In the genomic region with DNA sequence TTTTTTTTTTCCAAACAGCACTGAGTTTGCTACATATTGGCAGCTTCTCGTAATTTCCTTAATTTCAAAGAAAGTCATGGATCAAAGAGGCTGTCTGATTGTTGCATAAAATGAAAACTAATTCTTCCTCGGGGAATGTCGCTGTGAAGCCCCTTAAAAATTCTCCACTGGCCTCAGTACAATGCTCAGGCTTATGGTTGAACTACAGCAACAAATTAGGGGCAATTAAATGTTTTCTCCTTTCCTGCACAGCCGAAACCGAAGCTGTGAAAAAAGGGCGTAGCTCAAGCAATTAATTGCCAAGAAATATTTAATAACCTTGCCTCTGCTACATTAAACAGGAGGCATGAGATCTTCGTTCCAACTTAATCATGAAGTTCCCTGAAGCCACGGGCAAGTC, we compare ENCODE assay signal across 28 mouse cellular contexts.
DNase-seq lines count a peak whose midpoint lies in the region; ATAC-seq and TF ChIP-seq lines count a peak whose summit lies in the region.
"Had no signal": no experiment of that assay in that cellular context is flagged by ENCODE, and none has a peak within 500 bp of the region (broad histone marks: within the 10 kb centered on the region; RNA-seq: fewer than 3 reads in every experiment).

No protein-coding gene starts in this region.

- H3K36me3 ChIP-seq in embryonic facial prominence, embryonic 14.5 days (ENCODE audit: control insufficient read depth, insufficient read depth, low read length): no peaks in the 10 kb centered on the region
- no peaks in the 10 kb centered on the region for H3K36me3 ChIP-seq in embryonic facial prominence, embryonic 10.5 days (replicated peaks)
- H3K36me3 ChIP-seq: embryonic facial prominence, embryonic 13.5 days; kidney, embryonic 15.5 days; limb, embryonic 10.5 days; limb, embryonic 15.5 days; liver, embryonic 13.5 days; midbrain, embryonic 13.5 days; stomach, embryonic 15.5 days had no signal

- H3K4me2 ChIP-seq in embryonic facial prominence, embryonic 14.5 days (ENCODE audit: low read depth, low read length): no peak overlapping the region
- H3K4me2 ChIP-seq: embryonic facial prominence, embryonic 13.5 days; kidney, embryonic 15.5 days; limb, embryonic 15.5 days; liver, embryonic 13.5 days; midbrain, embryonic 13.5 days; stomach, embryonic 15.5 days had no signal

- no peaks in the 10 kb centered on the region for H3K27me3 ChIP-seq in embryonic facial prominence, embryonic 14.5 days (replicated peaks; ENCODE audit: control insufficient read depth, insufficient read depth, low read length)
- no peaks in the 10 kb centered on the region for H3K27me3 ChIP-seq in embryonic facial prominence, embryonic 10.5 days (replicated peaks; ENCODE audit: low read depth, poor library complexity, severe bottlenecking)
- H3K27me3 ChIP-seq: CH12.LX; embryonic facial prominence, embryonic 13.5 days; kidney, embryonic 15.5 days; limb, embryonic 15.5 days; liver, embryonic 13.5 days; megakaryocyte, embryonic 14.5 days; midbrain, embryonic 13.5 days; stomach, embryonic 15.5 days had no signal

- 53% methylated on average over 8 of the region's 8 CpGs for WGBS in embryonic facial prominence, embryonic 14.5 days
- 74% methylated on average over 8 of the region's 8 CpGs for WGBS in embryonic facial prominence, embryonic 10.5 days

- H3K27ac ChIP-seq in embryonic facial prominence, embryonic 14.5 days (replicated peaks; ENCODE audit: low read depth, low read length): no peak overlapping the region
- H3K27ac ChIP-seq in embryonic facial prominence, embryonic 10.5 days (replicated peaks): no peak overlapping the region
- peak overlapping the region; percentile 8; the same call in 1 of the 2 replicates for H3K27ac ChIP-seq in gastrocnemius, adult 2 months
- H3K27ac ChIP-seq: embryonic facial prominence, embryonic 13.5 days; kidney, embryonic 15.5 days; limb, embryonic 10.5 days; limb, embryonic 15.5 days; liver, embryonic 13.5 days; midbrain, embryonic 13.5 days; stomach, embryonic 15.5 days had no signal

- peak; percentile 44 for DNase-seq in embryonic facial prominence, embryonic 14.5 days (ENCODE audit: low spot score)
- no peak for DNase-seq in embryonic facial prominence, embryonic 10.5 days (ENCODE audit: low spot score)
- no peak for DNase-seq in gastrocnemius, adult 2 months
- no peak for DNase-seq in gastrocnemius, postnatal 14 days
- DNase-seq in Muller cell, postnatal 12 days (ENCODE audit: inconsistent ontology term): peak; percentile 69
- peak; percentile 72 for DNase-seq in retina, embryonic 14.5 days (ENCODE audit: low spot score)
- DNase-seq in right cerebral cortex, postnatal 14 days: no peak
- DNase-seq: adrenal gland, adult 8-10 months; cerebellum, adult 11 months; cerebellum, adult 9-10 months; embryo, embryonic 11 days; heart, postnatal 14 days; kidney, adult 18-20 months; kidney, postnatal 4 days; liver, embryonic 13.5 days; lung, adult 18-20 months; lung, postnatal 4 days had no signal

- H3K4me1 ChIP-seq in embryonic facial prominence, embryonic 14.5 days (ENCODE audit: control insufficient read depth, insufficient read depth, low read length): no peaks in the 10 kb centered on the region
- peaks cover 9% of the 10 kb centered on the region for H3K4me1 ChIP-seq in embryonic facial prominence, embryonic 10.5 days
- H3K4me1 ChIP-seq: embryonic facial prominence, embryonic 13.5 days; limb, embryonic 15.5 days; liver, embryonic 13.5 days; megakaryocyte, embryonic 14.5 days; midbrain, embryonic 13.5 days; stomach, embryonic 15.5 days had no signal

- TF ChIP-seq CTCF in gastrocnemius, adult 2 months (IDR thresholded peaks at IDR 0.05): no peak

- no peak overlapping the region for H3K4me3 ChIP-seq in embryonic facial prominence, embryonic 14.5 days (ENCODE audit: low read depth, low read length)
- H3K4me3 ChIP-seq in embryonic facial prominence, embryonic 10.5 days: no peak overlapping the region
- H3K4me3 ChIP-seq in gastrocnemius, adult 2 months: peak overlapping the region; percentile 17; the same call in 1 of the 2 replicates
- H3K4me3 ChIP-seq: embryonic facial prominence, embryonic 13.5 days; erythroblast, embryonic 14.5 days; kidney, embryonic 15.5 days; limb, embryonic 10.5 days; limb, embryonic 15.5 days; liver, embryonic 13.5 days; megakaryocyte, embryonic 14.5 days; midbrain, embryonic 13.5 days; stomach, embryonic 15.5 days had no signal

- H3K9ac ChIP-seq in embryonic facial prominence, embryonic 14.5 days (ENCODE audit: low read depth, low read length): no peak overlapping the region
- H3K9ac ChIP-seq: embryonic facial prominence, embryonic 13.5 days; kidney, embryonic 15.5 days; limb, embryonic 15.5 days; liver, embryonic 13.5 days; midbrain, embryonic 13.5 days; stomach, embryonic 15.5 days had no signal

- no peak for ATAC-seq in embryonic facial prominence, embryonic 14.5 days (ENCODE audit: low read depth)
- ATAC-seq: hindbrain, embryonic 16.5 days; lung, postnatal 0 days; midbrain, embryonic 13.5 days had no signal

- intact Hi-C loops in gastrocnemius, adult 2 months (cut with DNase I): no loop called here
- intact Hi-C loops in gastrocnemius, postnatal 14 days (cut with DNase I; ENCODE audit: low total_unique reads): no loop called here

- no peaks in the 10 kb centered on the region for H3K9me3 ChIP-seq in embryonic facial prominence, embryonic 14.5 days (ENCODE audit: control insufficient read depth, low read length)
- no peaks in the 10 kb centered on the region for H3K9me3 ChIP-seq in embryonic facial prominence, embryonic 10.5 days
- H3K9me3 ChIP-seq: embryonic facial prominence, embryonic 13.5 days; kidney, embryonic 15.5 days; limb, embryonic 10.5 days; limb, embryonic 15.5 days; liver, embryonic 13.5 days; megakaryocyte, embryonic 14.5 days; midbrain, embryonic 13.5 days; stomach, embryonic 15.5 days had no signal

Comparison
In these comparisons a context has a peak if more than half of its experiments do, and no peak if none do; other contexts are left out.
1. DNase-seq: peak in embryonic facial prominence, embryonic 14.5 days (single experiment), Muller cell, postnatal 12 days (single experiment) and retina, embryonic 14.5 days (single experiment); none in embryonic facial prominence, embryonic 10.5 days (single experiment), gastrocnemius, adult 2 months (single experiment), gastrocnemius, postnatal 14 days (single experiment) and right cerebral cortex, postnatal 14 days (single experiment).